Mouse (Mus musculus) myocyte (in vitro differentiated cells): ENCODE results near the gene Ccnq. TPM values are rescaled to one million over a fixed set of nuclear protein-coding genes. Genes with fewer than 3 reads are reported as not detected.

Source experiments
- H3K27me3 ChIP-seq: one replicate; pipeline ENCODE4 v1.6.1; 2011; ENCODE audit not compliant: control insufficient read depth, insufficient read depth, insufficient read length
- H3K36me3 ChIP-seq: one replicate; pipeline ENCODE4 v1.6.1; 2011; ENCODE audit not compliant: control insufficient read depth, insufficient read depth
- H3K4me2 ChIP-seq: one replicate; pipeline ENCODE4 v1.6.1; 2011; ENCODE audit warnings: low read depth, control low read depth
- H3K4me3 ChIP-seq: one replicate; pipeline ENCODE4 v1.5.1; 2011; ENCODE audit warnings: mild to moderate bottlenecking, control low read depth, moderate library complexity
- H3K79me2 ChIP-seq: one replicate; pipeline ENCODE4 v1.6.1; 2011; ENCODE audit not compliant: control insufficient read depth, insufficient read depth
- H3ac ChIP-seq: one replicate; pipeline ENCODE4 v1.6.1; 2011; ENCODE audit not compliant: control insufficient read depth, insufficient read length
- CEBPB ChIP-seq: IDR thresholded peaks from 2 replicates; pipeline ENCODE4 v1.6.1; 2011; ENCODE audit warnings: mild to moderate bottlenecking, moderate library complexity; ENCODE audit not compliant: poor library complexity, insufficient read depth, severe bottlenecking
- E2F4 ChIP-seq: IDR thresholded peaks from one replicate; pipeline ENCODE4 v1.6.1; 2011; ENCODE audit warnings: mild to moderate bottlenecking, control low read depth, moderate library complexity; ENCODE audit not compliant: insufficient read depth
- MAX ChIP-seq: IDR thresholded peaks from one replicate; pipeline ENCODE4 v1.6.1; 2011; ENCODE audit warnings: low read depth, mild to moderate bottlenecking, control low read depth
- MYOD1 ChIP-seq, 3 experiments: IDR thresholded peaks; one replicate each; pipeline ENCODE4 v1.6.1; 2011; ENCODE audit warnings: control low read depth in 2 of 3, low read depth in 2 of 3, mild to moderate bottlenecking in 2 of 3, moderate library complexity in 1 of 3; ENCODE audit not compliant: insufficient read length in 2 of 3, control insufficient read depth in 1 of 3
- MYOG ChIP-seq, 3 experiments: IDR thresholded peaks; one replicate each; pipeline ENCODE4 v1.6.1; 2011; ENCODE audit warnings: control low read depth in 2 of 3, low read depth in 2 of 3, mild to moderate bottlenecking in 2 of 3; ENCODE audit not compliant: insufficient read length in 2 of 3, control insufficient read depth in 1 of 3, insufficient read depth in 1 of 3
- POLR2A ChIP-seq: IDR thresholded peaks from one replicate; pipeline ENCODE4 v1.6.1; 2011; ENCODE audit warnings: low read depth, mild to moderate bottlenecking, control low read depth, moderate library complexity; ENCODE audit not compliant: insufficient read length
- POLR2AphosphoS2 ChIP-seq: IDR thresholded peaks from one replicate; pipeline ENCODE4 v1.6.1; 2011; ENCODE audit warnings: low read depth, control low read depth; ENCODE audit not compliant: insufficient read length
- REST ChIP-seq: IDR thresholded peaks from one replicate; pipeline ENCODE4 v1.6.1; 2011; ENCODE audit warnings: mild to moderate bottlenecking, control low read depth, moderate library complexity; ENCODE audit not compliant: insufficient read depth, insufficient read length
- SRF ChIP-seq: IDR thresholded peaks from one replicate; pipeline ENCODE4 v1.6.1; 2011; ENCODE audit warnings: low read depth; ENCODE audit not compliant: control insufficient read depth, insufficient read length
- TCF12 ChIP-seq: IDR thresholded peaks from one replicate; pipeline ENCODE4 v1.6.1; 2011; ENCODE audit warnings: mild to moderate bottlenecking, control low read depth; ENCODE audit not compliant: poor library complexity, insufficient read depth, severe bottlenecking
- TCF3 ChIP-seq: IDR thresholded peaks from one replicate; pipeline ENCODE4 v1.6.1; 2011; ENCODE audit warnings: low read depth, control low read depth; ENCODE audit not compliant: insufficient read length
- USF1 ChIP-seq: IDR thresholded peaks from one replicate; pipeline ENCODE4 v1.6.1; 2011; ENCODE audit warnings: low read depth, mild to moderate bottlenecking, control low read depth, moderate library complexity
- polyA plus RNA-seq: library from polyadenylated mRNA; unstranded; fragments of >200 nt; fragmentation: generic; extraction: Trizol; gene quantifications from one replicate; pipeline ENCODE4 v1.2.1, GENCODE M21; 2012; ENCODE audit warnings: missing spikeins

Gene Ccnq
- polyA plus RNA-seq, 1 experiment: 32.8 TPM

DNA sequence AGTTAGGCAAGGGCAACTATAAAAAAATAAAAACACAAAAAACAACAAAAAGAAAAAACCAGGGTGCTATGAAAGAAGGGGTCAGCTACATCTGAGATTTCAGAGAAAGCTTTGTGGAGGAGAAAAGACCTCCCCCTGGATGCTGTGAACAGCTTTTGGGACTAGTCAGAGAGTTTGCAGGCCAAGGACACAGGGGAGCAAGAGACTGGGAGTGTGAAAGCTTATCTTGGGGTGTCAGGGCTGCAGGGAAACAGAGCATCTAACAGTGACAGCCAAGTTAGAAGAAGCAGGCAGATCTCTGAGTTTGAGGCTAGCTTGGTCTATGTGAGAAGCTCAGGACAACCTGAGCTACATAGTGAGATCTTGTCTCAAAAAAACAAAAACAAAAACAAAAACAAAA is 12.2 kb downstream of the Ccnq start:
- Histone ChIP-seq H3K4me2 (no peak overlapping the region), H3ac (no peak overlapping the region), H3K36me3 (no peaks in the 10 kb centered on the region), H3K79me2 (no peaks in the 10 kb centered on the region), H3K4me3 (no peak overlapping the region), H3K27me3 (peaks cover 19% of the 10 kb centered on the region)
- TF ChIP-seq TCF3 (no peak), POLR2AphosphoS2 (no peak), E2F4 (no peak), REST (no peak), SRF (no peak), MYOD1 (IDR thresholded peaks at IDR 0.05; ENCODE audit: control insufficient read depth in 1 of 3, insufficient read length in 2 of 3, low read depth in 2 of 3) (no peak), POLR2A (no peak), MYOG (IDR thresholded peaks at IDR 0.05; ENCODE audit: control insufficient read depth in 1 of 3, insufficient read depth in 1 of 3, insufficient read length in 2 of 3, low read depth in 2 of 3) (no peak), USF1 (no peak), MAX (no peak), CEBPB (no peak), TCF12 (no peak)

DNA sequence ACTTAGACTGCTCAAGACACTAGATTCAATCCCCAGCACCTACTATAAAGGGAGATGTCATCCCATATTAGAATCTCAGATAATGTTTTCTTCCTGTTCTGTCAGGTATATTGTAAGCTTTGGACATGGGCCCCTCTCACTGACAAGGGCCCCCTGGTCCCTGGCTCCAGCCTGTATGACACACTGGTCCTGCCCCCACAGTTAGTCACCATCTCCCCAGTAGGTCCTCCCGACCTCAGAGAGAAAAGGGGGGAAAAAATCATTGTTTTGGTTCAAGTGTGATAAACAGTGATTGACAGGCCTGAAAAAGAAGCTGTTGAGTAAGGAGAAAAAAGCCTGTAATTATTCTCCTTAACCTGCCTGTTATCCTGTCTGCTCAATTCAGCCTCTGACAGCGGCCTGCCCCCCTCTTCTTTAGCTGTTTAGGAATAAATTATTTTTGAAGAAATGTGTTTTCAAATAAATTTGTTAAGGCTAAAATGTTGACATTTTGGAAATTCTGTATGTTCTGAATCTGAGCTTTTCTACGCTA is 14.6 kb downstream of the Ccnq start:
- no peak overlapping the region for H3K4me3 ChIP-seq
- H3ac ChIP-seq: no peak overlapping the region
- H3K79me2 ChIP-seq: no peaks in the 10 kb centered on the region
- no peak overlapping the region for H3K4me2 ChIP-seq
- H3K27me3 ChIP-seq: peaks cover 19% of the 10 kb centered on the region
- no peaks in the 10 kb centered on the region for H3K36me3 ChIP-seq
- TF ChIP-seq REST (no peak), TCF3 (no peak), TCF12 (no peak), USF1 (no peak), MYOG (IDR thresholded peaks at IDR 0.05; ENCODE audit: control insufficient read depth in 1 of 3, insufficient read depth in 1 of 3, insufficient read length in 2 of 3, low read depth in 2 of 3) (no peak), POLR2A (no peak), MAX (no peak), CEBPB (no peak), E2F4 (no peak), POLR2AphosphoS2 (no peak), SRF (no peak), MYOD1 (IDR thresholded peaks at IDR 0.05; ENCODE audit: control insufficient read depth in 1 of 3, insufficient read length in 2 of 3, low read depth in 2 of 3) (no peak)

DNA sequence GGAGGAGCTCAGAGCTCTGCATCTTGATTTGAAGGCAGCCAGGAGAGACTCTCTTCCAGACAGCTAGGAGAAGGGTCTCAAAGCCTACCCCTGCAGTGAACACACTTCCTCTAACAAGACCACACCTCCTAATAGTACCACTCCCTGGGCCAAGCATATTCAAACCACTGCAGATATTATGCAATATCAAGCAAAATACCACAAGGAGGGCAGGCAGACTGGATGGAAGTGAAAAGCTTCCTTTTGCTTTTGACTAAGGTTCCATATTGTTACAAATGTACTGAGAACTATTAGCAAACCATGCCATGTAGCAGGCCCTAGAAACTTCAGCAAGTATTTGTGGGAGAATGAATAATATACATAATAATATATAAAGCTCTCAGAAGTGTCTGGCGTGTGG is 16.4 kb downstream of the Ccnq start:
- no peak overlapping the region for H3K4me3 ChIP-seq
- H3K27me3 ChIP-seq: peaks cover 19% of the 10 kb centered on the region
- no peaks in the 10 kb centered on the region for H3K79me2 ChIP-seq
- no peak for TF ChIP-seq MYOD1 (IDR thresholded peaks at IDR 0.05; ENCODE audit: control insufficient read depth in 1 of 3, insufficient read length in 2 of 3, low read depth in 2 of 3)
- no peak overlapping the region for H3ac ChIP-seq
- no peak overlapping the region for H3K4me2 ChIP-seq
- no peaks in the 10 kb centered on the region for H3K36me3 ChIP-seq

DNA sequence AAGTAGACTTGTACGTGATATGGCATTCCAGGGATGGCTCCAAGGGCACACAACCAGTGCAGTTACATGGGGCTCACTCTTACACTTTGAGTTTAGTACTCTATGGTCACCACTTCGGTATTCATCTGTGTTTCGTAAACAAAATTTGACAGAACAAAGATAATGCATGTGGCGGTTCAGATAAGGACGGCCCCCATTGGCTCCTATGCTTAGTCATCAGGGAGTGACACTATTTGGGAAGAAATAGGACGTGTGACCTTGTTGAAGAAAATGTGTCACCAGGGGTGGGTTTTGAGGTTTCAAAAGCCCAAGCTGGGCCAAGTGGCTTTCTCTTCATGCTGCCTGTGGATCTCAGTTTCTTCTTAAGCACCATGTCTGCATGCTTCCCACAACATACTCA is 18.9 kb downstream of the Ccnq start:
- no peaks in the 10 kb centered on the region for H3K36me3 ChIP-seq
- no peak overlapping the region for H3K4me2 ChIP-seq
- H3ac ChIP-seq: no peak overlapping the region
- H3K79me2 ChIP-seq: no peaks in the 10 kb centered on the region
- no peak overlapping the region for H3K4me3 ChIP-seq
- H3K27me3 ChIP-seq: peaks cover 25% of the 10 kb centered on the region
- no peak for TF ChIP-seq MYOD1 (IDR thresholded peaks at IDR 0.05; ENCODE audit: control insufficient read depth in 1 of 3, insufficient read length in 2 of 3, low read depth in 2 of 3)
- no peak for TF ChIP-seq SRF
- no peak for TF ChIP-seq TCF3
- TF ChIP-seq USF1: no peak
- TF ChIP-seq MYOG (IDR thresholded peaks at IDR 0.05; ENCODE audit: control insufficient read depth in 1 of 3, insufficient read depth in 1 of 3, insufficient read length in 2 of 3, low read depth in 2 of 3): no peak
- no peak for TF ChIP-seq POLR2AphosphoS2
- no peak for TF ChIP-seq E2F4
- TF ChIP-seq TCF12: no peak
- TF ChIP-seq MAX: no peak
- no peak for TF ChIP-seq REST
- TF ChIP-seq CEBPB: no peak
- TF ChIP-seq POLR2A: no peak

DNA sequence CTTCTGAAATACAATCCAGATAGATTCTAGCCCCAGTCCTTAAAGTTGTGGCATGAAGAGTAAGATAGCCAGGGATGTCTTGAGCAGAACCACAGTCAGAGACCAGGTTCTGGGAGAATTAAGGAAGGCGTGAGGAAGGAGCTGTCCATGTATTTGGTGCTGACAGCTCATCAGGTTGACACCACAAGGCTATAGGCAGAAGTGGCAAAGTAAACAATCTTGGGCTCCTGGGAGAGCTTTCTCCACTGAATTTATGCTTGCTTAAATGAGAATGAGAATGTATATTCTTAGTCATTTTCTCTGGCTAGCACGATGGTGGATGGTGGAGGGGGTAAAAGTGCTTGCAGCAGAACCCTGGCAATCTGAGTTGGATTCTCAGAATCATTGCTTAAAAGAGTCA is 20.6 kb downstream of the Ccnq start:
- Histone ChIP-seq H3K36me3 (no peaks in the 10 kb centered on the region), H3ac (no peak overlapping the region), H3K4me3 (no peak overlapping the region), H3K4me2 (no peak overlapping the region), H3K79me2 (no peaks in the 10 kb centered on the region), H3K27me3 (peaks cover 13% of the 10 kb centered on the region)
- TF ChIP-seq POLR2AphosphoS2 (no peak), MYOG (IDR thresholded peaks at IDR 0.05; ENCODE audit: control insufficient read depth in 1 of 3, insufficient read depth in 1 of 3, insufficient read length in 2 of 3, low read depth in 2 of 3) (no peak), SRF (no peak), MAX (peak; percentile 24), TCF3 (no peak), E2F4 (no peak), POLR2A (no peak), USF1 (no peak), MYOD1 (IDR thresholded peaks at IDR 0.05; ENCODE audit: control insufficient read depth in 1 of 3, insufficient read length in 2 of 3, low read depth in 2 of 3) (no peak), TCF12 (no peak), CEBPB (no peak), REST (peak; percentile 85)
